Mouse (Mus musculus) brain, embryonic 14.5 days (tissue): ENCODE measurements around the gene Klhdc4. TPM values are rescaled to one million over a fixed set of nuclear protein-coding genes. Genes with fewer than 3 reads are reported as not detected.

Experiments used
- DNase-seq: peaks from one replicate; pipeline ENCODE4 v3.0.0-alpha.2; 2011; ENCODE audit warnings: low read depth
- CTCF ChIP-seq: fragments of 200-500 bp; IDR thresholded peaks from 2 replicates; pipeline ENCODE4 v1.5.1; 2012; ENCODE audit warnings: inconsistent platforms, mild to moderate bottlenecking, moderate library complexity, borderline replicate concordance; ENCODE audit not compliant: insufficient read depth, insufficient read length; ENCODE audit errors: extremely low read depth
- POLR2A ChIP-seq: fragments of 200-500 bp; IDR thresholded peaks from 2 replicates; pipeline ENCODE4 v1.6.1; 2012; ENCODE audit warnings: mild to moderate bottlenecking, inconsistent platforms, borderline replicate concordance; ENCODE audit not compliant: poor library complexity, insufficient read depth, insufficient read length, severe bottlenecking; ENCODE audit errors: extremely low read depth
- polyA plus RNA-seq: library from polyadenylated mRNA; depleted of rRNA; stranded (reverse); fragments of >200 nt; gene quantifications from 2 replicates; pipeline ENCODE4 v1.2.3, GENCODE M21; 2012

The Klhdc4 gene
- polyA plus RNA-seq, 1 experiment = 45.2 TPM

- no peak for DNase-seq
Measured at GRCm38 (mm10) chr8:121861806-121862548, 32.6 kb upstream of the Klhdc4 start.

DNA sequence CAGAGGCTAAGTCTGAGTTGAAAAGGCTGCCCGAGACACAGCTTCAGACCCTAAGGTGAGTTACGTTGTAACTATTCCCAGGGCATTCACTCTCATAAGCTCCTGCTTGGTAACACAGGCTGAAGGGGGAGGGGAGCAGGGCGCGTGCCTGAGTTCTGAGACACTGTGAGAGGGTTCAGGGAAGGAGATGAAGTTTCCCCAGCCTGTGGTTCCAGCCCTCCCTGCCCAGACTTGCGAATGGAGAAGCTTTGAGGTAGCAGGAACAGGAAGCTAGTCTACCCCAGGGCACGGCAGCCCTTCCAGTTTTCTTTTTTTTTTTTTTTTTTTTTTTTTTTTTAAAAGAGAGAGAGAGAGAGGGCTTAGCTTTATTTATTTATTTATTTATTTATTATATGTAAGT, 31.9 kb upstream of the Klhdc4 start:
- DNase-seq = no peak
- no peak for TF ChIP-seq POLR2A
- TF ChIP-seq CTCF = no peak

More at GRCm38 (mm10) chr8:121861806-121862548, 32.6 kb upstream of the Klhdc4 start:
- no peak for TF ChIP-seq POLR2A
- no peak for TF ChIP-seq CTCF

- DNase-seq = no peak
- TF ChIP-seq CTCF (no peak), POLR2A (no peak)
Measured at GRCm38 (mm10) chr8:121857747-121858146, 28.4 kb upstream of the Klhdc4 start.

- TF ChIP-seq CTCF = no peak
- TF ChIP-seq POLR2A = no peak
- no peak for DNase-seq
Measured at GRCm38 (mm10) chr8:121857331-121857730, 28.0 kb upstream of the Klhdc4 start.

- DNase-seq = no peak
- TF ChIP-seq POLR2A (no peak), CTCF (no peak)
Measured at GRCm38 (mm10) chr8:121856071-121856746, 26.8 kb upstream of the Klhdc4 start.

DNA sequence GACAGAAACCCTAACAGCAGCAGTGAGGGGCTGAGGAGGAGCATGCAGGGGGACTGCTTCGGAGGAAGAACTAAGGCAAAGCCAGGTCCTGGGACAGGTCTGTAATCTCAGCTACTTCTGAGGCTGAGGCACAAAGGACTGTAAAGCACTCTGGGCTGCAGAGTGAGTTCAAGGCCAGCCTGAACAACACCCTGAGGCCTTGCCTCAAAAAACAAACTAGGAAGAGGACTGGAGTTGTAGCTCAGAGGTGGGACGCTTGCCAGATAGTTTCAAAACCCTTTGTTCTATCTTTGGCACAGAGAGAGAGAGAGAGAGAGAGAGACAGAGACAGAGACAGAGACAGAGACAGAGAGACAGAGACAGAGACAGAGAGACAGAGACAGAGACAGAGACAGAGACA, 24.2 kb upstream of the Klhdc4 start:
- TF ChIP-seq POLR2A (no peak), CTCF (no peak)
- DNase-seq = no peak

GRCm38 (mm10) chr8:121852464-121852863, 23.1 kb upstream of the Klhdc4 start:
- DNase-seq = no peak

GRCm38 (mm10) chr8:121851716-121852115, 22.3 kb upstream of the Klhdc4 start:
- DNase-seq = no peak
- TF ChIP-seq CTCF = no peak
- no peak for TF ChIP-seq POLR2A

More at GRCm38 (mm10) chr8:121852464-121852863, 23.1 kb upstream of the Klhdc4 start:
- TF ChIP-seq CTCF = no peak
- no peak for TF ChIP-seq POLR2A

GRCm38 (mm10) chr8:121850821-121851470, 21.6 kb upstream of the Klhdc4 start:
- peak; percentile 99 for TF ChIP-seq CTCF
- TF ChIP-seq POLR2A = no peak
- DNase-seq = peak; percentile 97

GRCm38 (mm10) chr8:121850436-121850820, 21.1 kb upstream of the Klhdc4 start:
- DNase-seq = no peak
- TF ChIP-seq POLR2A (no peak), CTCF (no peak)

GRCm38 (mm10) chr8:121850018-121850417, 20.6 kb upstream of the Klhdc4 start:
- DNase-seq = peak; percentile 90
- TF ChIP-seq CTCF (peak; percentile 96), POLR2A (no peak)
